Mouse (Mus musculus): ENCODE data around the gene Tubb4b.

DNA sequence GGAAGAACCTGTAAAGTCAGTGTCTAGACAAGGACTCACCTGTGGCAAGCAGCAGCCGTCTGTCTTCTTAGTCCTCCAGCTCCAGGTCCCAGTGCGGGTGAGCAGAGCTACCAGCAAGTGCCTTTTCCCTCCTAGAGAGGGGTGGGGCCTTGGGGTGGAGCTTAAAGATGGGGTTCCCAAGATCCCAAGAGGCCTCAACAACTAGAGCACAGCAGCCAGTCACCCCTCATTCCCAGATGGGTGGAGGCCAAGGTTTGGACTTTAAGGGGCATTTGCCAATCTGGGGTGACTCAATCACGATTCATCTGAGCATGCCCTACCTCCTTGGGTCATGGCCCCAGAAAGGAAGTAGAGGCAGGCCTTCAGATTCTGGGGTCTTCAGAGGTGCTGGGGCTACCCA lies 15.3 kb upstream of the Tubb4b start:
- TF ChIP-seq EP300 (IDR thresholded peaks at IDR 0.05; ENCODE audit: low read depth) (no peak), CTCF (IDR thresholded peaks at IDR 0.05; ENCODE audit: low read depth) (no peak)
